Mouse (Mus musculus) neural tube, embryonic 10.5 days (tissue): ENCODE results near the gene Tm9sf1.

Experiments used
- DNase-seq: peaks from one replicate; pipeline ENCODE4 v3.0.0-alpha.2; 2017; ENCODE audit warnings: low spot score; ENCODE audit errors: extremely low spot score

Gene Tm9sf1

GRCm38 (mm10) chr14:55643060-55643907, at the start of gene Tm9sf1:
Tm9sf1 (minus strand) TSS chr14:55643806.
- peak; percentile 88 for DNase-seq

- DNase-seq: no peak
Measured at GRCm38 (mm10) chr14:55689433-55689832, 45.8 kb upstream of the Tm9sf1 start.

- no peak for DNase-seq
Measured at GRCm38 (mm10) chr14:55682118-55682493, 38.5 kb upstream of the Tm9sf1 start.

GRCm38 (mm10) chr14:55681160-55682117, 37.8 kb upstream of the Tm9sf1 start, which contains the start of gene Tinf2:
Tinf2 (minus strand) TSS chr14:55681820.
- DNase-seq: peak; percentile 97

- no peak for DNase-seq
Measured at GRCm38 (mm10) chr14:55677615-55678014, 34.0 kb upstream of the Tm9sf1 start.

- no peak for DNase-seq
Measured at GRCm38 (mm10) chr14:55672741-55673060, 29.1 kb upstream of the Tm9sf1 start.

- DNase-seq: peak; percentile 90
Measured at GRCm38 (mm10) chr14:55671833-55672740, 28.5 kb upstream of the Tm9sf1 start, which contains the start of the genes Gmpr2 and Nedd8. Gmpr2 (plus strand) TSS chr14:55671941. Nedd8 (minus strand) TSS chr14:55672124.

- no peak for DNase-seq
Measured at GRCm38 (mm10) chr14:55671486-55671832, 27.9 kb upstream of the Tm9sf1 start.

GRCm38 (mm10) chr14:55660636-55661035, 17.0 kb upstream of the Tm9sf1 start:
- no peak for DNase-seq

- peak; percentile 77 for DNase-seq
Measured at GRCm38 (mm10) chr14:55659960-55660573, 16.5 kb upstream of the Tm9sf1 start, which contains the start of gene Mdp1. Mdp1 (minus strand) TSS chr14:55660508.

GRCm38 (mm10) chr14:55658011-55658410, 14.4 kb upstream of the Tm9sf1 start:
- no peak for DNase-seq

GRCm38 (mm10) chr14:55656935-55657334, 13.3 kb upstream of the Tm9sf1 start:
- no peak for DNase-seq

- DNase-seq: no peak
Measured at GRCm38 (mm10) chr14:55651528-55651927, 7.9 kb upstream of the Tm9sf1 start.

- no peak for DNase-seq
Measured at GRCm38 (mm10) chr14:55649884-55650283, 6.3 kb upstream of the Tm9sf1 start, which contains the start of gene Tssk4. Tssk4 (plus strand) TSS chr14:55650184.

GRCm38 (mm10) chr14:55644261-55644888, 769 bp upstream of the Tm9sf1 start:
- DNase-seq: peak; percentile 22

GRCm38 (mm10) chr14:55642679-55643059, 937 bp downstream of the Tm9sf1 start:
- DNase-seq: no peak

- no peak for DNase-seq
Measured at GRCm38 (mm10) chr14:55641291-55641690, 2.3 kb downstream of the Tm9sf1 start.

- no peak for DNase-seq
Measured at GRCm38 (mm10) chr14:55640816-55641215, 2.8 kb downstream of the Tm9sf1 start.

GRCm38 (mm10) chr14:55637795-55638194, 5.8 kb downstream of the Tm9sf1 start, which contains the start of gene Gm49378:
Gm49378 (minus strand) TSS chr14:55637895.
- DNase-seq: no peak

- DNase-seq: peak; percentile 92
Measured at GRCm38 (mm10) chr14:55635523-55636007, 8.0 kb downstream of the Tm9sf1 start, which contains the start of gene Ipo4. Ipo4 (minus strand) TSS chr14:55635957.
